Mouse (Mus musculus) small intestine, adult 2 months (tissue): ENCODE results near the gene Zfp316.

Experiments used
- CTCF ChIP-seq: fragments of 200-500 bp; IDR thresholded peaks from 2 replicates; pipeline ENCODE4 v1.5.1; 2012; ENCODE audit warnings: low read depth, mild to moderate bottlenecking, control low read depth, inconsistent platforms, low read length, moderate library complexity, mixed read lengths; ENCODE audit not compliant: insufficient replicate concordance, insufficient read length; ENCODE audit errors: extremely low read depth
- POLR2A ChIP-seq: fragments of 200-500 bp; IDR thresholded peaks from 2 replicates; pipeline ENCODE4 v1.6.1; 2012; ENCODE audit warnings: low read depth, mild to moderate bottlenecking, control low read depth, inconsistent platforms, low read length, moderate library complexity

GRCm38 (mm10) chr5:143255131-143255519, 14.7 kb downstream of the Zfp316 start:
- no peak for TF ChIP-seq POLR2A
- no peak for TF ChIP-seq CTCF
